Mouse (Mus musculus) cerebellum, postnatal 36 days (tissue): ENCODE results near the gene Aadacl4.
"Not testable (repeated sequence)": the region's sequence is repeated elsewhere in the genome, so short reads cannot be mapped to it uniquely, and the experiment has no call there.

ENCODE experiments used
- DNase-seq, 2 experiments: peaks; one replicate each; pipeline ENCODE4 v3.0.0; 2021 to 2022; ENCODE audit warnings: mixed read lengths in 2 of 2

Gene Aadacl4

DNA sequence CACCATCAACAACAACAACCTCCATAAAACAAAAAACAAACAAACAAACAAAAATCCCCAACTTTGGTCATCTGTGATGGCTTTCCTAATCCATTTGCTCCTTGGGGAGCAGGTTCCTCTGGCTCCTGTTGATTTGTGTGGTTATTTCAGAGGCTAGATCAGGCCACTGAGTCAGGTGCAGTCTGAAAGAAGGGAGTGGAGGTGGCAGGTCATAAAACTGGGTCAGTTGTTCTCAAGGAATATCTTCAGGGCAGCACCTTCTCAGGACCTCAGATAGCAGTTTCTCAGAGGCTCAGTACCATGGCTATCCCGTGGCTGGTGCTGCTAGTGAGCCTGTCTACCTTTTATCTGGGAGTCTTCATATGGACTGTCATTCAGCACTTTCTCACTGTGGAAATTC, at the start of gene Aadacl4:
TSS of gene Aadacl4 (plus strand) at position 301 of the 400 bp plus-strand sequence.
- no peak for DNase-seq

GRCm38 (mm10) chr4:144565034-144565433, 48.5 kb upstream of the Aadacl4 start, which contains the start of gene Gm13124:
Gm13124 (minus strand) TSS chr4:144565134.
- DNase-seq = no peak

GRCm38 (mm10) chr4:144567752-144568151, 45.8 kb upstream of the Aadacl4 start:
- no peak for DNase-seq

DNA sequence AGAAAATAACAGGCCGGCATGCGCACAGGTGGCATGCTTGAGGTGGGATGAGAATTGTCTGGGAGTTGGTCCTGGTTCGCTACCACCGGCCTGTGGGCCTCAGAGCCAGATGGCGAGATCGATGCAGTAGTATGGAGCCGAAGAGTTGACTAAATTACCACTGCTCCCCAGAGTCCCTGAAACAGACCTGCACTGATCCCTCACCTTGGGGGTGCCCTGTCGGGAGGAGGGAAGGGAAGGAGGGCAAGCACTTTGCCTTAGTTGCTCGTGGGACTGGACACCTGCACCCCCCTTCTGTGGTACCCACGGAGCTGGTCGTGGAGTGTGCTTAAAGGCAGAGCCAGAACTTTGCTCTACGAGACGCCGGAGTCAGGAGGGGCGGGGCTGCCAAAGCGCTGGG, 27.3 kb upstream of the Aadacl4 start:
- not testable (repeated sequence) for DNase-seq

DNA sequence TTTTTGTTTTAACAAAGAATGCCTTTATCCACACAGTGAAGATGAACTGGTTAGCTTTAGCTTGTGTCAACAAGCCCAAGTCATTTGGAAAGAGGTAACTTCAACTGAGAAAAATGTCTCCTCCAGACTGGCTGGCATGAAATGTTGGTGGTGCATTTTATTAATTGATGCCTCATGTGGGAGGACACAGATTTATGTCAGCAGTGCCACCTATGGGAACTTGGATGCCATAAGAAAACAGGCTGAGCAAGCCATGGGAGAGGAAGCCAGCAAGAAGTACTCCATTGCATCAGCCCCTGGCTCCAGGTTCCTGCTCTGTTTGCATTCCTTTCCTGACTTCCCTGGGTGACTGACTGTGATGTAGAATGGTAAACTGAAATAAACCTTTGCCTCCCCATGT, 20.7 kb upstream of the Aadacl4 start:
- no peak for DNase-seq

DNA sequence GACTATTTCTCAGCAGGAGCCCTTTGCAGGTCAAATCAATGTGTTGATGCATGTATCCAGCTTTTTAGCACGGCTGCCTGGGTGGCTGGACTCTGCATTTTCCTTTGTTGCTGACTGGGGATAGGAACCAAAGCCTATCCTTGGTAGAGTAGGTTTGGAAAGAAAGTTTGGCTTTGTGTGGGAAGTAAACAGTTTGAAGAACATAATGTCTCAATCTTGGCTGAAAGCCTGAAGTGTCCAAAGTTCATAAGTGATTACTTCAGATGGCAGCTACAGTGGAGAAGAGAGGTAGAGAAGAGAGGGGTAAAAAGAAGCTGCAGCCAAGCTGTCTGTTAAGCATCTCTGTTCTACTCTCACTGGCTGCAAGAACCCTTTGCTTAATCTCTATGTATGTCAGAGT, 1.1 kb downstream of the Aadacl4 start:
- no peak for DNase-seq

DNA sequence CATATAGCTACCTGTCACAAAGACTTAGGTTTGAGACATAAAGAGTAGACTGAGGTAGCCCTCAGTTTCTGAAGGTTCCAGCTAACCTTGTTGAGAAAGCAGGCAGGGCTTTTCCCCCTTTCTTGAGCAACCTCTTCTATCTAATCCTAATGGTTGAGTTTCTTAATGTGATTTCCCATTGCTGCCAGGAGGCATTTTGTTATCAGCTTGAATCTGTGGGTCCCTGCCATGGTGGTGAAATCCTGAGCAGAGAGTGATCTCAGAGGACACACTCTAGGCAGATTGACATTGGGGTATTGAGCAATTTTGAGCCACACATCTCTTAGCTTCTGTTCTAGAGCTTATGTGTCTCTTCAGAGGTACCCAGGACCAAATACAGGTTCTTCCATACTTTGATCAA, 24.8 kb downstream of the Aadacl4 start:
- no peak for DNase-seq
